Mouse (Mus musculus): ENCODE results near the gene F3.

F3 gene

GRCm38 (mm10) chr3:121706087-121706486 is 17.2 kb upstream of the F3 start:
- no peak for DNase-seq (ENCODE audit: low spot score in 2 of 2)

GRCm38 (mm10) chr3:121707106-121707505 is 16.2 kb upstream of the F3 start:
- DNase-seq (ENCODE audit: low spot score in 2 of 2): no peak

- DNase-seq (ENCODE audit: low spot score in 2 of 2): no peak
Measured at GRCm38 (mm10) chr3:121710894-121711531, 12.3 kb upstream of the F3 start.

- DNase-seq (ENCODE audit: low spot score in 2 of 2): no peak
Measured at GRCm38 (mm10) chr3:121712222-121712621, 11.1 kb upstream of the F3 start.

GRCm38 (mm10) chr3:121713151-121713701 is 10.1 kb upstream of the F3 start:
- no peak for DNase-seq (ENCODE audit: low spot score in 2 of 2)

GRCm38 (mm10) chr3:121713816-121714215 is 9.5 kb upstream of the F3 start:
- DNase-seq (ENCODE audit: low spot score in 2 of 2): no peak

GRCm38 (mm10) chr3:121714461-121714860 is 8.9 kb upstream of the F3 start:
- DNase-seq (ENCODE audit: low spot score in 2 of 2): no peak

GRCm38 (mm10) chr3:121715336-121715735 is 8.0 kb upstream of the F3 start:
- no peak for DNase-seq (ENCODE audit: low spot score in 2 of 2)

- DNase-seq (ENCODE audit: low spot score in 2 of 2): no peak
Measured at GRCm38 (mm10) chr3:121715741-121716459, 7.4 kb upstream of the F3 start.

- DNase-seq (ENCODE audit: low spot score in 2 of 2): no peak
Measured at GRCm38 (mm10) chr3:121716480-121716879, 6.9 kb upstream of the F3 start.

- no peak for DNase-seq (ENCODE audit: low spot score in 2 of 2)
Measured at GRCm38 (mm10) chr3:121718679-121719078, 4.7 kb upstream of the F3 start.

- no peak for DNase-seq (ENCODE audit: low spot score in 2 of 2)
Measured at GRCm38 (mm10) chr3:121719701-121720100, 3.6 kb upstream of the F3 start.

- DNase-seq (ENCODE audit: low spot score in 2 of 2): no peak
Measured at GRCm38 (mm10) chr3:121720801-121721690, 2.3 kb upstream of the F3 start.

GRCm38 (mm10) chr3:121721691-121722070 is 1.7 kb upstream of the F3 start:
- no peak for DNase-seq (ENCODE audit: low spot score in 2 of 2)

GRCm38 (mm10) chr3:121723968-121724524 is 709 bp downstream of the F3 start:
- peak in 1 of 2 experiments; percentile 28 for DNase-seq (ENCODE audit: low spot score in 2 of 2)

- no peak for DNase-seq (ENCODE audit: low spot score in 2 of 2)
Measured at GRCm38 (mm10) chr3:121724553-121724952, 1.2 kb downstream of the F3 start.

GRCm38 (mm10) chr3:121725651-121726050 is 2.3 kb downstream of the F3 start:
- DNase-seq (ENCODE audit: low spot score in 2 of 2): no peak

GRCm38 (mm10) chr3:121729678-121730077 is 6.3 kb downstream of the F3 start:
- no peak for DNase-seq (ENCODE audit: low spot score in 2 of 2)

GRCm38 (mm10) chr3:121735542-121735941 is 12.2 kb downstream of the F3 start:
- no peak for DNase-seq (ENCODE audit: low spot score in 2 of 2)

- peak; percentile 68 to 81 for DNase-seq (ENCODE audit: low spot score in 2 of 2)
Measured at GRCm38 (mm10) chr3:121736025-121736744, 12.8 kb downstream of the F3 start.

- DNase-seq (ENCODE audit: low spot score in 2 of 2): no peak
Measured at GRCm38 (mm10) chr3:121737453-121737852, 14.1 kb downstream of the F3 start.

All from right cerebral cortex, postnatal 36 days (tissue).